Mouse (Mus musculus): Measurements from ENCODE around the gene Ncor2.

The Ncor2 gene

DNA sequence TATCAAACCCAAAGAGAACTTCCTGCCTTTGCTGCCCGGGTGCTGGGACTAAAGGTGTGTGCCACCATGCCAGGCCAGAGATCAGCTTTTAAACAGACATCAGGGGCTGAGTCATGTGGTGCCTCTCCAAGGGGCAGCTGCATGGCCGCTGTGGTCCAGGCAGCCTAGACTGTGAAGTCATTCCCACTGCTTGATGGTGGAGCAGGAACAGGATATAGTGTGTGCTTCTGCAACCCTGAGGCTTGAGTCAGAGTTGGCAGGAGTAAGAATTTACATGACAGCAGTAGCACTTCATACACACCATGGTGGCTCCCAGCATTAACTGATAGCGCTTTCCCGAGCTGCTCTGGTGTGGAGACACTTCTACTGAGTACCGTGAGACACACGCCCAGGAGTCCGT is 106.6 kb downstream of the Ncor2 start:
- in situ Hi-C loops (cut with MboI; ENCODE audit: unreplicated experiment in 2 of 2): no loop called here

DNA sequence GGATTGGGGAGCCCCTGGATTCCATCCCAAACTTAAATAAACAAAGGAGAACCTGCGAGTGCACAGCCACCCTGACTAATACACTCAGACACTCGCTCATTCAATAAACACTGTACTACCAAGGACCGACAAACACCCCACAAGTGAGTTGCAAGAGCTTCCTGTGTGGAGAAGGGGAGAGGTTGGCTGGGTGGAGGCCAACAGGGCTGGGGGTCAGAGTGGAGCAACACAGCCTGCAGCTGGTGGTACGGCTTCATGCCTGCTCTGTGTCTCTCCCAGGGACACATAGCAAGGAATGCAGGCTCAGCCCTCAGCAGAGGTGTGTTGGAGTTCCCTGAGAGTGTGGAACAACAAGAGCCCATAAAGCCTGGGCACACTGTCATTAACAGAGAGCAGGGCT is 107.1 kb downstream of the Ncor2 start:
- in situ Hi-C loops (cut with MboI; ENCODE audit: unreplicated experiment in 2 of 2): no loop called here

DNA sequence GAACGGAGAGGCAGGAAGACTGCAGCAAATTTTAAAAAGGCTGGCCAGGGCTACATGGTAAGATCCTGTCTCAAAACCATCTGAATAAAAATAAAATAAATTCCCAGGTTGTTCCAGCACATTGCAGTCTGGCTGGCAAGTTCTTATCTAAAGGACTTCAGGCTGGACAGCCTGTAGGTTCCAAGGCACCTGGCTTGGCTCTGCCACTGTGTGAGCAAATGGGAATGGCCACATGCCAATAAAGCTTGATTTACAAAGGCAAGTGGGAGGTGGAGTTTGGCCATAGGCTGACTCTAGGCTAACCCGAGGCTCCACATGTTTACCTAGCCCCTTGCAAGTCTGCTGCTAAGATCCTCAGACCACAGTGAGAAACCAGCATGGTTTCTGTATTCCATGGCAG is 108.6 kb downstream of the Ncor2 start:
- in situ Hi-C loops (cut with MboI; ENCODE audit: unreplicated experiment in 2 of 2): no loop called here

DNA sequence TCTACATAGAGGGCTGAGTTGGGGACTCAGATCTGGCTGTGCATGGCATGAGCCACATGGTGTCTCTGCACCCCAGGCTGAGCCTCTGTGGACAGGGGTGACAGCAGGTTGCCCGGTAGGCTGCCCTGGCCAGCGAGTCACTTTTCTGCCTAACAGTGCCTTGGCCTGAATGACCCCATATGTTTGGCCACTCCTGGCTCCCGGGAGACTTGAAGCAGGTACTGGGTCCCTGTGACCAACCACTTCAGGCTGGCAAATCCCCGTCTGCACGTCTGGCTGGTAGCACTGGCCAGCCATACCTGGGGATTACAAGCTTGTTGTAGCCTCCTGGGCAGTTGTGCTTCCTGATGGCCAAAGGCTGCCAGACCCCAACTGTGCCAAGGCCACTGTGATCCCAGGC is 109.1 kb downstream of the Ncor2 start:
- in situ Hi-C loops (cut with MboI; ENCODE audit: unreplicated experiment in 2 of 2): no loop called here

DNA sequence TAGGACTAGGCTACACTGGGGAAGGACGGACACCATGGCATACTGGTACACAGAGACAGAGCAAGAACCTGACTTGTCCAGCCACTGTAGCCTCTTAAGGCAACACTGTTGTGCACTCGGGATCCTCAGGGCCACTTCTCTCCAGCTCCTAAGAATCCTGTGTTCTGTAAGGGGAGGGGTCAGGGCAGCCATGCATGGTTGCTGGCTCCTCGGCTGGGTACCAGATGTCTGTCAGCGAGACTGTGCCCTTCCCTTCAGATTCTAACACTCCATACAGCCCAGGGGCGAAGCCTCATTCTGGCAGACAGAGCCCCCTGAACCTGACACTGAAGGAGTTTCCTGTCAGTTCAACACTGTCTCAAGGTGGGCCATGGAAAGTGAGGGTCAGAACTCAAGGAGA is 109.6 kb downstream of the Ncor2 start:
- in situ Hi-C loops (cut with MboI; ENCODE audit: unreplicated experiment in 2 of 2): no loop called here

DNA sequence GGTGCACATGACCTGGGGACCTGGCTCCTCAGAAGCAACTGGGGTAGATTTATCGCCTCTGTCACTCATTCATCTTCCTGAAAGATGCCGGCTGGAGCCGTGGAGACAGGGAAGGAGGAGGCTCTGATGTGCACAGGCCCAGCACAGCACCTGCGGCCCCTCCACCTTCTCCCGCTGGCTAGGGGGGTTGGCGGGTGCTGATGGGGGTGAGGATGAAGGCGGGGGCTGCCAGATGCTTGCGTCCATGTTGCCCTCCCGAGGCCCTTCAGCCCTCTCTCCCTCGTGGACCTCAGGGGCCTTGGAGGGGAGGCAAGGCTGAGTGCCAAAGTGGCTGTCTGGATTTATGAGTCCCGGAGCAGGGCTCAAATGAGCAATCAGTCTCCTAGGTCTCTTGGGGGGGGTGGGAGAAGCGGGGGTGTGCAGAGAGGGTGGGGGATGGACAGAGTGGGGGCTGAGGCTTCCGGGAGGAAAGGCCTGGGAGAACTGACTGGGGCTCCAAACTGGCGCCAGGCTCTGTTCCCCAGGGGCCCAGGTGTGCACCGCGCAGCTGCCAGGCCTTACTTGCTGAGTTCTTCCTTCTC is 110.6 kb downstream of the Ncor2 start:
- in situ Hi-C loops (cut with MboI; ENCODE audit: unreplicated experiment in 2 of 2): no loop called here

DNA sequence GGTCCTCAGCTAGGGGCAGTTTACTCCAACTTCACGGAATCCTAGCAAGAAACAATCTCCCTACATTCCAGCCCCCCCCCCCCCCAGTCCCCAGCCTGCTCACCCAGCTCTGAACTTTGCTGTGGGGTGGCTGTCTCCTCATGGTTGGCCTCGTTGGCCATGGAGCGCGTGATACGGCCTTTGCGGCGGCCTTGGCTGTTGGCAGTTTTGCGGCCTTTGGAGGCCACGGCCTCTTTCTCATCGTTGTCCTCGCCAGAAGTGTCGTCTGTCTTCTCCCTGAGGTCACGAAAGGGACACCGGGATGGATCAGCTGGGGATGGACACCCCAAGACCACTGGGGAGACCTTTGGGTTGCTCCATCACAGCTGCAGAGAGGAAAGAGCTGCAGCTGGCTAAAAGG is 111.3 kb downstream of the Ncor2 start:
- in situ Hi-C loops (cut with MboI; ENCODE audit: unreplicated experiment in 2 of 2): no loop called here

DNA sequence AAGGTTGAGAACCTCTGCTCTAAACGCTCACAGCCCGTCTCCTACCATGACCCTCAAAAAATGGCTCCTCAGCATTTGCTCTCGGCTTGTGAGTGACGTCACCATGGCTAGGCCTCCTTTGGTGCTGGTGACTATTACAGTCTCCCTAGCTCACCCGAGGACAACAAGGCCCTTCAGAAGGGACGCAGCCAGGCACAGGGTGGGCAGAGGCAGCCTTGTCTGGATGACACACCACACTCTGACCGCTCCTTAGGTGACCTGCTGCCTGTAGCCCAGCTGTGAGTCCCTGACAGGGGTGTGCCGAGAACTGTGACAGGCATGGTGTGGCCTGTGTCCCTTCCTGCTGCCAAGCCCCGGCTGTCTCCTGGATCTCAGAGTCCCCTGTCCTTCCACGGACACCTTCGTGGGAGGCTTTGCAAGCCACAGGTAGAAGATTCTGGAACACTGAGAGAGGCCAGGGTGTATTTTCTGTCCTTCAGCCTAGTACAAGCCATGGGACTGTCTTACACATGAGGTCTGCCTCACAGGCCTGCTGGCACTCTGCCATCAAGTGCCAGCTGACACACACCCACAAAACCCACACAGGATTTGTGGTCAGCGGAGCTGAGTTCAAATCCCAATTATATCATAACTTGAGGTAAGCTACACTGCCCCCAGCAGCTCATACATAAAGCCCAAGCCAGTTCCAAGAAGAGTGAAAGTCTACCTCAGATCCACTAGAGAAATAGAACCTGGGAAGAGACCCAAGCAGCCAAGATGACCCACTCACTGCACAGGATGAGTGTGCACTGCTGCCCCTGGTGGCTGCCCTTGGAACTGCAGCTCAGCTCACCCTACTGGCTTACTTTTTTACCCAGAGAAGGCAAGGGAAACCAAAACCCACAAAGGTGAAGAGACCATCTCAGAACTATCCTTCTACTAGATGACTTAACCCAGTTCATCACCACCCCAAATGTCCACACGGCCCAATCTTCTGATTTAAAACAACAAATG is 112.2 kb downstream of the Ncor2 start:
- in situ Hi-C loops (cut with MboI; ENCODE audit: unreplicated experiment in 2 of 2): no loop called here

DNA sequence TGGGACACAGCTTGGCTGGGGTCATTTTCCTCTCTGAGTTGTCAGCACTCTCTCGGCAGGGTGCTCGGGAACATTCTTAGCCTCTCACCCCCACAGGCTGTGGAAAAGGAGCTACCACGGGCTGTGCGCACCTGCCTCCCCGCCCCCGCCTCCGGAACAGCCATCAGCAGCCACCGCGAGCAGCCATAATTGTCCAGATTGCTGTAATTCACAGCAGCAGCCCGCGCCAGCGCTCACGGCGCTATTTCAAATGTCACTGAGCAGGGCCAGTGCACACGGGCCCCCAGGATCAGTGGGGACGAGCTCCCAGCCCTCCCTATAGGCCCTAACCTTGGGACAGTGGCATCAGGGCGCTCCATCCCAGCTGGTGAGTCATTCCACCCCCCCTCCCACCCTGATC is 116.0 kb downstream of the Ncor2 start:
- in situ Hi-C loops (cut with MboI; ENCODE audit: unreplicated experiment in 2 of 2): loop anchor here in 1 of 2 experiments (5.0 kb wide), 1 partner anchor 36 kb away; no protein-coding TSS in a partner anchor

DNA sequence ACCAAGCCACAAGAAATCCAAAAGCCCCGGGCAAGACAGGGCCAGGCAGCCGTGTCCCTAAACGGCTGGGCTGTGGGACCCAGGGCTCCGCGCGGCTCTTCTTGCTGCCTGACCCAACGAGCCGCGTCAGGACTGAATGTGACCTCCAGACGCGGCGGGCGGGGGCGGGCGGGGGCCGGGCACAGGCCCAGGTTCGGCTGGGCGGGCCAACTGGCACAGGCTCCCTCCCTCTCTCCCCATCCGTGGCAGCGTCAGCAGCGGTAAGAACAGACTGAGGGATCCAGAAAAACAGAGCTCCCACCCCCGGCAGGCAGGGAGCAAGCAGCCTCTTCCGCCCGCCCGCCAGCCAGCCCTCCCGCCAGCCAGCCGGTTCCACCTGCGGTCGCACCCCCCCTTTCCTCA is 120.8 kb downstream of the Ncor2 start:
- in situ Hi-C loops (cut with MboI; ENCODE audit: unreplicated experiment in 2 of 2): no loop called here

DNA sequence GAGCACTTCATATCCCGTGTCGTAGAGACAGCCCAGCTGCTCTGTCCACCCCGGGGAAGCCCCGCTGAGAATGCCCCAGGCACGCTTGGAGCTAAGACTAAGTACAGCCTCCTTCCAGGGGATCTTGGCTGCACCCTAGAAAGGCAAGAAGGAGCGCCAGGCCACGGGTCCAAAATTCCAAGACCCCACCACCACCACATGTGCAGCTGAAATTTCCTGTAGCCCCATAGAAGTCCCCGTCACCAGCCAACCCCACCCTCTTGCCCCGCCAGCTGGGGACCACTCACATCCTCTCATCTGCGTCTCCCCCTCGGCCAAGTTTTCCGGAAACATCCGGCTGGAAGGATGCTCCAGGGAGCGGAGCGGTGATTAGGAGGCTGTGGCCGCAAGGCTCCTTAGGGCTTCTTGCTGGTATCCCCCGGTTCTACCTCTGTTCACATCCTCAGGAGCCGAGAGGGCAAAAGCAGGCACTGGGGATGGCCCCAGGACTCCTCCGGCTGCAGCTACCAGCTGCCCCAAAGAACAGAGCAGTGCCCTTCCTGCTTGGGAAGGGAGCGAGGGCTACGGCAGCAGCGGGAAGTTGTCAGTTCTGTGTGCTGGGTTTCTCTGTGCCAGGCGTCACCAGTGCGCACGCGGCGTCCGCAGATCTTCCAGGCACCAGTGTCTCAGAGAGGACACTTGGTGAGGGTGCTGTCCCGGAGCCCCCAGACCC is 121.3 kb downstream of the Ncor2 start:
- in situ Hi-C loops (cut with MboI; ENCODE audit: unreplicated experiment in 2 of 2): no loop called here

DNA sequence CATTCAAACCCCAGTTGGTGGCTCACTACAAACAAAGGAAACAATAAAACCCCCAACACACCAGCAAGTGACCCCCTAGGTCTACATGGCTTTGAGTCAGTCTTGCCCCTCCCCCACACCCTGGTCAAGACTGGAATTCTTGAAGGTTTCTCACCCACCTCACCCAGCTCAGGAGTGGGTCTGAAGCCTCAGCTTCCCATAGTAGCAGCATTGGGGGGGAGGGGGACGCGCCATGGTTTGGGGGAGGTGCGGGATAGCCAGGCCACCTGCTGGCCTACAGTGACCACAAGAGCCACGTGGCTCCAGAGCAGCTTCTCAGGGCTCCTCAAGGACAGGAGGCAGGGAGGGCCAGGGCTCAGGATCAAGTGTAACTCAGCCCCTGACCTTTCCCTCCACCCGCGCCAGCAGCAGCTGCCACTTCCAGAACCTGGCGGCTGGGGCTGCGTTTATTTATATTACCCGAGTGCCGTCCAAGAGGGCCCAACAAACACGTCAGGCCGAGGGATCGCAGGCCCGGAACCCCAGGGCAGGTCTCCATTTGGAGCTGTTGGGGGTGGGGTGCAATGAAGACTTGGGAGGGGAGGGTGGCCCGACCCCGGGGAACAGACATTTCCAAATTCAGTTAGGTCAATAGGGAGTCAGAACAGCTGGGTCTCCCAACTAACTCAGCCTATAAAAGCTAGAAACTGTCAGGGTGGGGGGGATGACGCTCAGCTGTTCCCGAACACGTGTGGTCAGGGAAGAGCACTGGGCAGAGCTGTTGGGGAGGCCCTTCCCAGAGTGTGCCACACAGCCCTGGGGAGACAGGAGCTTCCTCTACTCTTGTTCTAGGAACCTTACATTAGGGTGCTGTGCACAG is 122.1 kb downstream of the Ncor2 start:
- in situ Hi-C loops (cut with MboI; ENCODE audit: unreplicated experiment in 2 of 2): no loop called here

DNA sequence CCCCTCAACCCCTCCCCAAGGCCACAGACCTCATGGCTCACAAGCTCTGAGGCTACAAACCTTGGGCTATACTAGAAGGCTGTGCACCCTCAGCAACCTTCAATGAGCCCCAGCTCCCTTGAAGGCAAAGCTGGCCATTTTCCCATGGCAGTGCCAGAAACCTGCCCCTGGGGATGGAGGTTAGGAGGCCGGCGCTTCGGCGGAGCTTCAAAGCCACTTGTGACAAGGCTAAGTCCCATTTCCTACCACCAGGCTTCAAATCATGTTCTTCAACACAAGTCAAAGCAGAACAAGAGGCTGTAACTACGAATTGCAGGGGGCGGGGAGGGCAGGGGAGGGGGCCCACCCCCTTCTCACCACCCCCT is 122.7 kb downstream of the Ncor2 start:
- in situ Hi-C loops (cut with MboI; ENCODE audit: unreplicated experiment in 2 of 2): no loop called here

DNA sequence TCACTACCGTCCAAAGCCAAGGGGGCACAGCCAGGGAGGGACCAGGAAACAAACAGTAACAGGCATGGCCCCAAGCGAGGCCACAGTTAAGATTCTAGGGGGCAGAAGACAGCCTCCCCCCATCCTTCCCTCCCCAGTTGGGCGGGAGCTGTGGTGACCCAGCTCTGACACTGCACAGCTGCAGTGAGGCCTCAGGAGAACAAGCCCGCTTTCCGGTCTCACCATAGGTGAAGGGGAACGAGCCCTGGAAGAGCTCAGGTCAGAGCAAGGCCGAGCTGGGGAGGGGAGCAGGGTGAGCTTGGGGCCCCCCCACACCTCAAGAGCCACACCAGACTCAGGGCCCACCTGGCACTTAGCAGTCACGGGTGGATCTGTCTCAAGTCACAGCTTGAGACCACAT is 123.1 kb downstream of the Ncor2 start:
- in situ Hi-C loops (cut with MboI; ENCODE audit: unreplicated experiment in 2 of 2): no loop called here

DNA sequence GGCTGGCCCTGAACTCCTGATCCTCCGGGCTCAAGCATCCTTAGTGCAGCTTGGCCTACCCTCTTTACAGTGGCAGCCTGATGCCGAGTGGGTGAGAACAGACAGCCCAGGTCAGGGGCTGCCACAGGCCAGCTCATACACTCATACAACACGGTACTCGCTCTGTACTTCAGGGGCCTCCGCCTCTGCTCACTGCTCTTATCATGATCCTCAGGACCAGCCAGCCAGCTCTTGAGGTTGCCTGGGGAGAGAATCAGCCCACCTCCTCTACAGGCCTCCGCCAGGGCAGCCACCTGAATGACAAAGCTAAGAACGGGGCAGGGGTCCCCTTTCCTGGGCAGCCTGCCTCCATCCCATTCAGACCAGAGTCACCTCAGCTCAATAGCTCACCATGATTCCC is 125.4 kb downstream of the Ncor2 start:
- in situ Hi-C loops (cut with MboI; ENCODE audit: unreplicated experiment in 2 of 2): no loop called here

DNA sequence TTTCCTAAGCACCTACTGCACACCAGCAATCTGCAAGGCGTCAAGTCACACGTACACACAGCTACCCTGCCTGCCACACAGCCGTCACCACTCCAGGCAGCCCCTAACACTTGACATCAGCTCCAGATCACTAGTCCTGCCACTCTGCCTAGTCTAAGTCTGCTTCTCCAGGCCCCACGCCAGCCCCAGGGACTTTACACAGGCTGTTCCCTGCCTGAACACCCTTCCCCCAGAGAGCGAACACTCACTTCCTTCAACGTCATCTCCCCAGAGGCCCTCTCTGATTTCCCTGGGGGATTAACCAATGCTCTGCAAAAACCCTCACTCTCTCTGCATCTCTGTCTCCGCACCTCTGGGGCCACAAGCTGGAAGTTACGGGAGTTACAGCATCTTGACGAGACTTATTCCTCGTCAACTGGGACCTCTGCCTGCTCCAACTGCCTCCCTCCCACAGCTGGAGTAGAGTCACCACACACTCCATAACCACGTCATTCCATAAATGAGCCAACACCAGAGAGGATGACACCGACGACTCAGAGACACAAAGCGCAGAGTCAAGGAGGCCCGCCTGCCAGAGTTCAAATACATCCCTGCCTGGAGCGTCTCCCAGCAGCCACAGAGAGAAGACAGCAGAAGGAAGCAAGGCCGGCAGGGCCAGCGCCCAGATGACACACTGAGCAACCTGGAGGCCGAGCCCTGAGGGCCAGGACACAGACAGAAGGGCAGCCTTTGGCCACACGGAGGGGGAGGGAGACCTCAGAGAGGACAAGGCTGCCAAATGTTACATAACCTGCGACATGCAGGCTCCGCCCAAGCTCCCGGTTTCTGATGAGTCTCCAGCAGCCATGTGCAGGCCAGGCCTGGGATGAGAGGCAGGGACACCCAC is 126.2 kb downstream of the Ncor2 start:
- in situ Hi-C loops (cut with MboI; ENCODE audit: unreplicated experiment in 2 of 2): no loop called here

DNA sequence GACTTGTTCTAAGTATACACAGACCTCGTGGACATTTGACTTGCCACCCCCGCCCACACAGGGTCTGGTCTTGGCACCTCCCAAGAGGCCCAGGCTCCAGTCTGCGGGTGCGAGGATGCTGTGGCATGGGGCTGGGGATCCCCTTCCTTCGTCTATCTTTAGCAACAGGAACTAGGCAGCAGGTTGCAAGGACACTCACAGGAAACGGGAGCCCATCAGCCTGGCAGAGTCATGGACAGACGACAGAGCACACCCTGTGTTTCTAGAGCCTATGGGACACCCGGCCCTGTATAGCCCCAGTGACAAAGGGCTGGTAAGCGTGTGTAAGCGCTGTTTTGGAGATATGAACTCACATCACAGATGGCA is 126.8 kb downstream of the Ncor2 start:
- in situ Hi-C loops (cut with MboI; ENCODE audit: unreplicated experiment in 2 of 2): no loop called here

DNA sequence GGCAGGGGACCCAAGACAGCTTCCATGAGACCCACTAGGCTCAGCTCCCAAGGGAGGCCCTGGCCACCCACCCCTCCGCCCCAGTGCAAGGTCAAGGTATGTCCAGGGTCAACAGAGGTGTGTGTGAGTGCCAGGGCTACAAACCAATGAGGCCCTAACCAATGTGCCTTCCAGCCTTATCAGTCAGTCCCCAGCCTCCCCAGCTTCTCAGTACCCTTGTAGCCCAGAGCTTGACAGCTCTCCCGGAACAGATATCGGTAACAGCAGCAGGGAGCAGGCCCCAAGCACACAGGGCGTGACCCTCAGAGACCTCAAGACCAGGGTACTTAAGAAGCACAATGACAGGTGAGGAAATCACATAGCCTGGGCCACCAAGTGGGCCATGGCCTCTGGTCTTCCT is 129.5 kb downstream of the Ncor2 start:
- in situ Hi-C loops (cut with MboI; ENCODE audit: unreplicated experiment in 2 of 2): no loop called here

DNA sequence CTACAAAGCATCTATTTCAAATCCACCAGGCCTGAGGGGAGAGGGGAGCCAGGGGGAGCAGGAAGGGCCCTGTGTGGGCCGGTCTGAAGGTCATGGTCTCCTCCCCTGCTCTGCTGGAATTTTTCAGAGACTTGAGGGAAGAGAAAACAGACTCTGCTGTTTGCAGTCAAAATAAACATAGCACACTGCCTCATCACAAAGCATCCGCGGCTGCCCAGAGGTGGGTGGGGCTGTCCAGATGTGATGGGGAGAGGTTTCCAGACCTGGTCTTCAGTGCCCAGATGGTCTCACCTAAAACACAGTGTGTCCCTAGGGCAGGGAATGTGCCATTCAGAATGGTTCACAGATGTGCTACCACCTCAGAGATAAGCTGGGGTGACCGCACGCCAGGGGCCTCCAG is 132.6 kb downstream of the Ncor2 start:
- in situ Hi-C loops (cut with MboI; ENCODE audit: unreplicated experiment in 2 of 2): no loop called here

DNA sequence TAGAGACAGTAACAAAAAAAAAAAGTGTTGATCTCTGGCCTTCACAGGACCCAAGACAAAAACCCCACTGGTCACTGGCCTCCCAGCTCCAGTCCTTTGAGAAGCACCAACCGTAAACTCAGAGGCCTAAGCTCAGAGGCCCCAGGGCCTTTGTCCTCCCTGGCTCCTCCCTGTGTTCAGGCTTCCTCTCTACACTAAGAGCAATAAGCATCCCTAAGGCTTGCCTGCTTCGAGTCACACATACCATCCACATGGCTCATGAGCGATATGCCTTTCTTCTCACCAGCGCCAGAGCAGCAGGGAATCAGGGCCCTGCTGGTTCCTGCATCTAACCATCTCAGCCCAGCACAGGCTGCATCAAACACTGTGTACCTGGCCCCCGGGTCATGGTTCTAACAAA is 133.8 kb downstream of the Ncor2 start:
- in situ Hi-C loops (cut with MboI; ENCODE audit: unreplicated experiment in 2 of 2): no loop called here

Data from v-Abl transformed pro-B cells (cell line).